Mouse (Mus musculus): ENCODE measurements around the gene Ssbp3. TPM values are rescaled to one million over a fixed set of nuclear protein-coding genes. Genes with fewer than 3 reads are reported as not detected.

Ssbp3 gene
- polyA plus RNA-seq, 1 experiment, result 130 TPM

DNA sequence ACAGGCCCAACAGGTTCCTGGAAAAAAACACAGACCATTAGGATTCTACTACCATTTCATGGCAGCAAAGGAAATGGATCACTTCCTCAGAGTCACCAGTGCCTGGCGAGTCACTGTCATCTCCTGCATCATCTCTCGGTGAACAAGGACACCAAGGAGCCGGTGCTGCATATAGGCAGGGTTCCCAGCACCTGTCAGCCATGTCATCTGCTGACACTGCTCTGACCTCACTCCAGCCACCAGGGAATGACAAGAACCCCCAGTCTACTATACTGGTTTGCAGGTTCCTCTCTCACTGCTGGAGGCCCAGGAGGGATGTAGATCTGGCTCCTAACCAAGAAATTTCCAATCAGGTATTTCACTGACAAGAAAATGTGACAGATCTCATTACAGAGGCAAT, 145.6 kb downstream of the Ssbp3 start:
- DNase-seq, result no peak
- H3K27ac ChIP-seq (ENCODE audit: control insufficient read depth, insufficient read depth, low read length), result no peak overlapping the region
- peaks cover 13% of the 10 kb centered on the region for H3K36me3 ChIP-seq (ENCODE audit: control insufficient read depth, insufficient read depth, low read length)
- no peaks in the 10 kb centered on the region for H3K4me1 ChIP-seq (replicated peaks; ENCODE audit: control insufficient read depth, insufficient read depth, low read length)
- H3K4me3 ChIP-seq (ENCODE audit: control insufficient read depth, insufficient read depth, low read length), result no peak overlapping the region
- H3K27me3 ChIP-seq (ENCODE audit: control insufficient read depth, insufficient read depth, low read length), result no peaks in the 10 kb centered on the region
- TF ChIP-seq POLR2A (IDR thresholded peaks at IDR 0.05; ENCODE audit: control insufficient read depth, extremely low read depth, insufficient read depth, low read length, poor library complexity) (no peak), CTCF (IDR thresholded peaks at IDR 0.05; ENCODE audit: borderline replicate concordance, control insufficient read depth, extremely low read depth, insufficient read depth, low read length, poor library complexity) (no peak)
- 83% methylated on average over 3 of the region's 3 CpGs for WGBS

DNA sequence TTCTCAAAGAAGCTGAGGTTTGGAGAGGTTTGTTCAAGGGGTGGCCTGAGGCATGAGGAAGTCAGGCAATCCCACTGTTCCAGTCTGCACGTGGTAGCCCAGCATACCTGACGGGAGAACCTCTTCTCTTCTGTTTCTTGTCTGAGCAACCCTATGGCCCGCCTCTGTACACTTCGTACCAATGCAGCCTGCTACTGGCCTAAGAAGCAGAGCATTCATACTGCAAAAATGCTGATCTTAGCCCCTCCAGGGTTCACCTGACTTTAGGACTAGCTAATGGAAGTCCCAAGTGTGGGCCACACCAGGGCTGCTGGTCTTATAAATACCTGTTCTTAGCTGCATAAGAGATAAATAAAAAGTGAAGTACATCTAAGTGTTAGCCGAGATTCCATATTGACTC, 147.8 kb downstream of the Ssbp3 start:
- H3K27ac ChIP-seq (ENCODE audit: control insufficient read depth, insufficient read depth, low read length), result no peak overlapping the region
- H3K36me3 ChIP-seq (ENCODE audit: control insufficient read depth, insufficient read depth, low read length), result peaks cover 24% of the 10 kb centered on the region
- 86% methylated on average over 5 of the region's 5 CpGs for WGBS
- H3K4me1 ChIP-seq (replicated peaks; ENCODE audit: control insufficient read depth, insufficient read depth, low read length), result no peaks in the 10 kb centered on the region
- no peaks in the 10 kb centered on the region for H3K27me3 ChIP-seq (ENCODE audit: control insufficient read depth, insufficient read depth, low read length)
- TF ChIP-seq CTCF (IDR thresholded peaks at IDR 0.05; ENCODE audit: borderline replicate concordance, control insufficient read depth, extremely low read depth, insufficient read depth, low read length, poor library complexity) (no peak), POLR2A (IDR thresholded peaks at IDR 0.05; ENCODE audit: control insufficient read depth, extremely low read depth, insufficient read depth, low read length, poor library complexity) (no peak)
- DNase-seq, result no peak
- no peak overlapping the region for H3K4me3 ChIP-seq (ENCODE audit: control insufficient read depth, insufficient read depth, low read length)

DNA sequence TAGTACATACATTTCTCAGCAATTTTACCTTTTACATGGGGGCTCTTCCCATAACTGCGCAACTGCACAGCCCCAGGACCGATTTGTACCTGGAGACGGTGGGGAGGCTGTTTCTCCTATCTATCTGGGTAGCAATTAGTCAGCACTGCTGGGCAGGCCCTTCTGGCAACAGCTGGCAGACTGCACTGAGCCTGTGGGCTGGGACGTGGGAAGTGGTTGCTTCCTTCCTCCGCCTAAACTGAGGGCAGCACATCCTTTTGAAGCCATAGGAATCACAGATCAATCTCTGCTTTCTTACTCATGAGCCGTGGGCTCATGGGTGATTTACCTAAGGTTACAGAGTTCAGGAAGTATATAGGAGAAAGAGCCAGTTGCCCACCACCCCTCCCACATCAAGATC, 148.3 kb downstream of the Ssbp3 start:
- no peak for DNase-seq
- WGBS, result 27% methylated on average over 6 of the region's 6 CpGs
- Histone ChIP-seq H3K4me3 (ENCODE audit: control insufficient read depth, insufficient read depth, low read length) (no peak overlapping the region), H3K27ac (ENCODE audit: control insufficient read depth, insufficient read depth, low read length) (no peak overlapping the region), H3K36me3 (ENCODE audit: control insufficient read depth, insufficient read depth, low read length) (peaks cover 24% of the 10 kb centered on the region), H3K4me1 (replicated peaks; ENCODE audit: control insufficient read depth, insufficient read depth, low read length) (no peaks in the 10 kb centered on the region), H3K27me3 (ENCODE audit: control insufficient read depth, insufficient read depth, low read length) (no peaks in the 10 kb centered on the region)
- TF ChIP-seq POLR2A (IDR thresholded peaks at IDR 0.05; ENCODE audit: control insufficient read depth, extremely low read depth, insufficient read depth, low read length, poor library complexity) (no peak), CTCF (IDR thresholded peaks at IDR 0.05; ENCODE audit: borderline replicate concordance, control insufficient read depth, extremely low read depth, insufficient read depth, low read length, poor library complexity) (no peak)

DNA sequence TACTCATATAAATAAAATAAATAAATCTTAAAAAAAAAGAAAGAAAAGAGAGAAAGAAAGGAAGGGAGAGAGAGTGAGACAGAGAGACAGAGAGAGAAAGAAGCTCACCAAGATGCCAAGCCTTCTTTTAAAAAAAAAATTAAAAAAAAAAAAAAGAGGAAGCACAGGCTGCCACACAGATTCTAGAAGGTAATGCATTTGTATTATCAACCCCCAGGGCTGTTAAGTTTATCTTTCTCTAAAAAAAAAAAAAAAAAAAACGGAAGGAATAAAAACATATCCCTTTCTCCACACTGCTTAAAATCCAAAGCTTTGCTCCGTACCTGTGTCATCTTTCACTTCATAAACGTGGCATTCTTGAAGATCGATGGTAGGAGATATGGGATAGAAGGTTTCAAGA, 151.1 kb downstream of the Ssbp3 start:
- no peaks in the 10 kb centered on the region for H3K27me3 ChIP-seq (ENCODE audit: control insufficient read depth, insufficient read depth, low read length)
- peaks cover 24% of the 10 kb centered on the region for H3K36me3 ChIP-seq (ENCODE audit: control insufficient read depth, insufficient read depth, low read length)
- H3K4me1 ChIP-seq (replicated peaks; ENCODE audit: control insufficient read depth, insufficient read depth, low read length), result peaks cover 5% of the 10 kb centered on the region; the same call in 1 of the 2 replicates
- no peak overlapping the region for H3K27ac ChIP-seq (ENCODE audit: control insufficient read depth, insufficient read depth, low read length)
- no peak overlapping the region for H3K4me3 ChIP-seq (ENCODE audit: control insufficient read depth, insufficient read depth, low read length)
- no peak for DNase-seq
- TF ChIP-seq CTCF (IDR thresholded peaks at IDR 0.05; ENCODE audit: borderline replicate concordance, control insufficient read depth, extremely low read depth, insufficient read depth, low read length, poor library complexity) (no peak), POLR2A (IDR thresholded peaks at IDR 0.05; ENCODE audit: control insufficient read depth, extremely low read depth, insufficient read depth, low read length, poor library complexity) (no peak)
- 89% methylated on average over 4 of the region's 4 CpGs for WGBS

DNA sequence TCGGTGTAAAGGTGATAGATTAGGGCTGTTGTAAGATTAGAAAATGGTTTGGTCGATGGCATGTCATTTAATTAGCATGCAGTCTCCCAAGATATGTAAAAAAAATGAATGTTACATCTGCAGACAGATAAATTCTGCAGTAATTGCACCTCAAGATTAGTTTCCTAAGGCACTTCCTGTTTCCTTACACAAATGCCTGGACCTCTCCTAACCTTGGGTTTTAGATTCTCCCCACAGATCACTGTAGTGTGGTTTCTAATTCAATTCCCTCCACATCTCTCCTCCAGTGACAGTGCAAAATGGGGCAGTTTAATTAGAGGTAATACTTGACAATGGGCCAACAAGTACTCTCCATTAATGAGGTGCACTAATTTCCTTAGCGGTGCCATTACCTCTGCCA, 152.7 kb downstream of the Ssbp3 start:
- Histone ChIP-seq H3K27me3 (ENCODE audit: control insufficient read depth, insufficient read depth, low read length) (no peaks in the 10 kb centered on the region), H3K27ac (ENCODE audit: control insufficient read depth, insufficient read depth, low read length) (no peak overlapping the region), H3K4me1 (replicated peaks; ENCODE audit: control insufficient read depth, insufficient read depth, low read length) (peaks cover 12% of the 10 kb centered on the region), H3K36me3 (ENCODE audit: control insufficient read depth, insufficient read depth, low read length) (peaks cover 24% of the 10 kb centered on the region), H3K4me3 (ENCODE audit: control insufficient read depth, insufficient read depth, low read length) (no peak overlapping the region)
- TF ChIP-seq CTCF (IDR thresholded peaks at IDR 0.05; ENCODE audit: borderline replicate concordance, control insufficient read depth, extremely low read depth, insufficient read depth, low read length, poor library complexity) (no peak), POLR2A (IDR thresholded peaks at IDR 0.05; ENCODE audit: control insufficient read depth, extremely low read depth, insufficient read depth, low read length, poor library complexity) (no peak)
- WGBS, result 94% methylated on average over 3 of the region's 3 CpGs
- DNase-seq, result no peak

DNA sequence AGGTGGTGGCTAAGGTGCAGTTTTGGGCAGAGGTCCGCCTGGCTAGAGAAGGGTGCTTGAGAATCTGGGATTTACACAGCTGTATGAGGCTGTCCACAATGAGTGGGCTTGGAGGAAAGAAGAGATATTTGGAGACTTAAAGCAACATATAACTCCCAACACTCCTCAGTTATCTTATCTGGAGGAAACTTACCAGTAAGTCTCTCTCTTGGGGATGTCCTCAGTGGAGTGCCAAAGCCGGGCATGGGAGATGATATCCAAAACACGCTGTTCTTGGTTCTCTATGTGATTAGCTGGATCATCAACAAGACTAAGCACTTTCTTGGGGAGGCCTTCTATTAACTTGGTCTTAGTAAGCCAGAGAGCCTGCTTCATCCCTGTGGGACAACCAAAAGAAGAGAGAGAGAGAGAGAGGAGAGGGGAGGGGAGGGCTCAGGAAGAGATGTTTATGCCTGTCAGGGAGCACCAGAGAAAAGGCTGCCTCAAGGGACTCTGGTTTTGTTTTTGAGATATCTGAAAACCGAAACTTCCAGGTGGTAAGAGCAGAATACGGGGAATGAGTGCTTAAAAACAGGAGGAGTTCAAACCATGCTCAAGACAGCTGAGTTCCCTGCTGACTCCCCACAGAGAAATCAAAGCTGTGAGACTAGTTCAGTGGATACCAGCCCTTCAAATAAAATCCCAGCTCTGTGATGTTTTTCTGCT, 154.0 kb downstream of the Ssbp3 start:
- WGBS, result 97% methylated on average over 5 of the region's 5 CpGs
- Histone ChIP-seq H3K4me1 (replicated peaks; ENCODE audit: control insufficient read depth, insufficient read depth, low read length) (peaks cover 12% of the 10 kb centered on the region), H3K27ac (ENCODE audit: control insufficient read depth, insufficient read depth, low read length) (no peak overlapping the region), H3K27me3 (ENCODE audit: control insufficient read depth, insufficient read depth, low read length) (no peaks in the 10 kb centered on the region), H3K4me3 (ENCODE audit: control insufficient read depth, insufficient read depth, low read length) (no peak overlapping the region), H3K36me3 (ENCODE audit: control insufficient read depth, insufficient read depth, low read length) (peaks cover 23% of the 10 kb centered on the region)
- no peak for TF ChIP-seq CTCF (IDR thresholded peaks at IDR 0.05; ENCODE audit: borderline replicate concordance, control insufficient read depth, extremely low read depth, insufficient read depth, low read length, poor library complexity)
- no peak for TF ChIP-seq POLR2A (IDR thresholded peaks at IDR 0.05; ENCODE audit: control insufficient read depth, extremely low read depth, insufficient read depth, low read length, poor library complexity)
- no peak for DNase-seq
